Mouse (Mus musculus): ENCODE measurements at regions not wholly inside any gene's neighbourhood (a gene's known extent, or its start where the extent isn't known, plus 50 kb on each side); places are given as distances from the start of the nearest gene placed in this dataset.
"Not testable (repeated sequence)": the region's sequence is repeated elsewhere in the genome, so short reads cannot be mapped to it uniquely, and the experiment has no call there.

DNA sequence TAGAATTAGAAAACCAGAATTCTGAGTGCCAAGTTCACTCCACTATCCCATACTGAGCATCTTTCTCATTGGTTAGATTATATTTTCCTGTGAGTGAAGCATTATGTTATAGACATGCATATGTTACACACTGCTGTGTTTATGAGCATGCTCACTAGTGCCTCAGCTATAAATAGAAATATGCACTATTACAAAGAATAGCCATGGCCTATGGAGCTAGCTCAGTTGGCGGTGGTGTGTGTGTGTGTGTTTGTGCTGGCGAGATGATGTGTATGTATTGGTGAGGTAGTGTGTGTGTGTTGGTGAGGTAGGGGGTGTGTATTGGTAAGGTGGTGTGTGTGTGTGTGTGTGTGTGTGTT is 106.2 kb downstream of the Sec31a start:
- ATAC-seq (replicated peaks; ENCODE audit: insufficient number of reproducible peaks, low FRiP score, low TSS enrichment, poor library complexity, severe bottlenecking) = no peak

DNA sequence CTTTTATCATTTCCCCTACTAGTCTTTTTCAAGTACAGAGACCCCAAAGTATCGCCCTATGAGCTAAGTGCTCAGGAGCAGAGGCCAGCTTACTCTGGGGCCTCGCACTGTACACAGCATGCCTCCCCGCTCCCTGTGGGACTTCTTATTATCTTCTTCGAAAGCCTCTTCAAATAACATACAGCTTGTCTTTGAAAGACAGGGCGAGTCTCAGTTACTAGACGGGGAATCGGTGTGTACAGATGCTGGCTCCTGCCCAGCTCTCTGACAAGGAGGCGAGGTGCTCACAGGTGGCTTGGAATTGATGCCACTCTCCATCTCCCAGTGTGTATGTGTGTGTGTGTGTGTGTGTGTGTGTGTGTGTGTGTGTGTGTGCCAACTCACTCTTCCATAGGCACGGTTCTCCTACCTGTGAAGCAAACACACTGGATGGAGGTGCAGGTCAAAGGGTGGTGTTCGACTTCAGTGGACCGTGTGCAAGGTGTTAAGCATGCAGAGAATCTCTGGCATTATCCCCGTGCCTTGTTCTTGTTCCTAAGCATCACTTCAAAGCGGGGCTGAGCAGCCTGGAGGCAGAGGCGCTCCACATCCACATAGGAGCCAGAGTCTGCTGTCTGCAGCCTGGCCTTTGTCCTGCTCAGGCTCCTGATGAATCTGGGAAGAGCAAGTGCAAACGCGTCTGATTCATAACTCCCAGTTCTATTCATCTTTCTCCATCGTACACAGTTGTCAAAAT is 106.8 kb downstream of the Sec31a start:
- ATAC-seq (replicated peaks; ENCODE audit: insufficient number of reproducible peaks, low FRiP score, low TSS enrichment, poor library complexity, severe bottlenecking) = no peak

DNA sequence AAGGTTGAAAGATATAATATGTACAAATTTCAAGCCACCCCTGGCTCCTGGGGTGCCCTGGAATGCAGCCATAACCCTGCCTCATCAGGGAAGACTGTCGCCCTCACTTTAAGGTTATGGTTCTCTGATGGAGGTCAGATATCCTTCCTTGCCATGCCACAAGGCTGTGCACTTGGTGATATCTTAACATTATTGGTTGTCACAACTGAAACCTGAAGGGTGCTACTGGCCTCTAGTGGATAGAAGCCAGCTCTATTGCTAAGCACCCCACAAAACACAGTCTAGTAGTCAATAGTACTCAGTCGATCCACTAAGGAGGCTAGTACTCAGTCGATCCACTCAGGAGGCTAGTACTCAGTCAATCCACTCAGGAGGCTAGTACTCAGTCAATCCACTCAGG is 111.6 kb downstream of the Sec31a start:
- no peak for ATAC-seq (replicated peaks; ENCODE audit: insufficient number of reproducible peaks, low FRiP score, low TSS enrichment, poor library complexity, severe bottlenecking)

DNA sequence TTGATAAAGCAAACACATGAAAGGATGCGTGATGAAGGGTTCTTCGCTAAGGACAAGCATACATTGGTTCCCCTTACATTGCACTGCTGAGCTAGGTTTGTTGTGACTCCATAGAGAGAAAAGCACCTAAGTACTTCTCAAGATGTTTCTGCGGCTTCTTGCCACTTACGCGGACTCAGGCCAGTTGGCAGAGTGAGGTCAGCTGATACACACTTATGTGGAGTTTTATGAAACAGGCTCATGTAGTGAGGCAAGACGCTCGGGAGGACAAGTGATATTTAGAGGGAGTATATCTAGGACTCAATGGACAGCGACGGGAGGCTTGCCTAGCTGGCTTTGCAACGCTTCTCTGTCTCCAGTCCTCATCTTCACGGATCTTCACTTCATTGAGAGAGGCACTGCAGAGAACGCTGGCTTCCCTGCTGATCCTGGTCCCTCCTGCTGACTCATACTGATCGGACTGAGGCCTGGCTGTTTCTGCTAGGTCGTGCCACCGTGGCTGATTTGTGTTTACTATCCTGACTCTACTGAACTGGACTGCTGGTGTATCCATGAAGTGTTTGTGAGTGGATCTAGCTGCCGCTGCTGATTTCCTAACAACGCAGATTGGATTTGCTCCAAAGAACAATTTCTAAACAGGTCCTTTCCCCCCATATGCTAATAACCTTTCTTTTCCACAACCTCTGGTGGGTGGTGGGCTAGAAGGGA is 113.8 kb downstream of the Sec31a start:
- no peak for ATAC-seq (replicated peaks; ENCODE audit: insufficient number of reproducible peaks, low FRiP score, low TSS enrichment, poor library complexity, severe bottlenecking)

DNA sequence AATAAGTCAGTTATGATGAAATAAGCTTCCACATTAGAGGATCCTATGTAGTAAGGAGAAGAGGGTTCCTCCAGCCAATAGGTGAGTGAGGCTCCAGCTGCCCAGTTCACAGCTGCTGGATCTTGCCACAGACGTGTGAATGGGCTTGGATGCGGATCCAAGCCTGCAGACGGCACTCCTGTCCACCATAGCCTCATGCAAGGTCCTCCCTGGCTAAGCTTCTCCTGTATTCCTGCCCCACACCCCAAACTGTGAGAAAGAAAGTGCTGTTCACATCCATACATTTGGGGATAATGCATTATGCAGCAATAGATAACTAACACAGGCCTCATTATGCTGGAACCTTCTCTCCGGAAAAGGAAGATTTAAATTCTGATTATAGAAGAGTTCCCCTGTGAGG is 116.9 kb downstream of the Sec31a start:
- no peak for ATAC-seq (replicated peaks; ENCODE audit: insufficient number of reproducible peaks, low FRiP score, low TSS enrichment, poor library complexity, severe bottlenecking)

- no peak for ATAC-seq (replicated peaks; ENCODE audit: insufficient number of reproducible peaks, low FRiP score, low TSS enrichment, poor library complexity, severe bottlenecking)
These were observed 121.8 kb downstream of the Sec31a start for GRCm38 (mm10) chr5:100294189-100294588.

DNA sequence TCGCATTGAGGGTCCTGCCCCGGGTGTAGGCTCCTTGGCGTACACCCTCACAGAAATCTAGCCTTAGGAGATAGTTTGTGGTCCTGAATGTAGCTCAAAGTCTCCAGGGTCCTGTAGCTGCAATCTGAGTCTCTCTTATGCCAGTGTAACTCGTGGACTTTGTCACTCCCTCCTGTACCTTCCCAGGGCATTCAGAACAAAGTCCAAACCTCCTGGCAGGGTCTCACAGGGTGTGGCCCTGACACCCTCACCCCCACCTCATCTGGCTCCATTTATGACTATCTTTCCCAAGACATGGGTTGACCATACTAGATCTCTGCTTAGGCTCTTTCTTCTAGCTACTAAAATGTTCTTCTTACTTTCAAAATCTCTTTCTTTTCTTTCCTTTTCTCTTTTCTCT is 120.6 kb upstream of the Tmem150c start:
- no peak for ATAC-seq (replicated peaks; ENCODE audit: insufficient number of reproducible peaks, low FRiP score, low TSS enrichment, poor library complexity, severe bottlenecking)

DNA sequence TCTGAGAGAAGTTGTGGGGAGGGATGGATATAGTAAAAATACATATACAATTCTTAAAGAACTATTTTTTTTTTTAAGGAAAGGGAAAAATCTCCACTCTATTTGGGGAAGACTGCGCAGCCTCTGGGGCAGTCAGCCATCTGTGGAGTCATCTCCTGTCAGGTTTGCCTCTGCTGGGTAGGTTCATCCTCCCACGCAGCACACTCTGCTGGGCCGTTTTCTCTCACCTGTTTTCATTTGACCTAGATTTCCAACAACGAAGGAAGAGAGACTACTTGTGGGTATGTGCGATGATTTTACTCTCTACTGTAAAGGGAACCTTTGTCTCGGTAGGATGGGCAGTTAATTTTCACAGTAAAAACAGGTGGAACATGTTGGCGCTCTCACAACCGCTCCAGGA is 119.9 kb upstream of the Tmem150c start:
- ATAC-seq (replicated peaks; ENCODE audit: insufficient number of reproducible peaks, low FRiP score, low TSS enrichment, poor library complexity, severe bottlenecking) = no peak

GRCm38 (mm10) chr5:100274674-100275073 is 115.1 kb upstream of the Tmem150c start:
- ATAC-seq (replicated peaks; ENCODE audit: insufficient number of reproducible peaks, low FRiP score, low TSS enrichment, poor library complexity, severe bottlenecking) = no peak

DNA sequence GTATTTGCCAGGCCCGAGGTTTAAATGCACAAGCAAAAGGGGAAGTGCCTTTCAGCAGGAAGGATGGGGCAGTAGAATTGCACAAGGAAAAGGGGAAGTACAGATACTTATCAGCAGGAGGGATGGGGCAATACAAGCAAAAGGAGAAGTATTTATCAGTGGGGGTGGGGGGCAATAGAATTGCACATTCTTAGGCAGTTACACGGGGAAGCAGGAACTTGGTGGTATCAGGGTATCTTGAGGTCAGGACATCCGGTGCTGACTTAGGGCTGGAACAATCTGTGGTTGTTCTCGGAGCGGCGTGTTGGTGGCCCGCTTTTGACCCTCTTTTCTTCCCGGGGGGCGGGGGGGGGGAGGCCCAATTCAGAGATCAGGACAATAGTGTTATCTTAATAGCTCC is 112.4 kb upstream of the Tmem150c start:
- ATAC-seq (replicated peaks; ENCODE audit: insufficient number of reproducible peaks, low FRiP score, low TSS enrichment, poor library complexity, severe bottlenecking) = not testable (repeated sequence)

- ATAC-seq (replicated peaks; ENCODE audit: insufficient number of reproducible peaks, low FRiP score, low TSS enrichment, poor library complexity, severe bottlenecking) = no peak
These were observed 111.5 kb upstream of the Tmem150c start for GRCm38 (mm10) chr5:100270841-100271686.

GRCm38 (mm10) chr5:100268111-100268878 is 108.7 kb upstream of the Tmem150c start:
- ATAC-seq (replicated peaks; ENCODE audit: insufficient number of reproducible peaks, low FRiP score, low TSS enrichment, poor library complexity, severe bottlenecking) = no peak

- ATAC-seq (replicated peaks; ENCODE audit: insufficient number of reproducible peaks, low FRiP score, low TSS enrichment, poor library complexity, severe bottlenecking) = no peak
These were observed 107.3 kb upstream of the Tmem150c start for GRCm38 (mm10) chr5:100266671-100267510.

DNA sequence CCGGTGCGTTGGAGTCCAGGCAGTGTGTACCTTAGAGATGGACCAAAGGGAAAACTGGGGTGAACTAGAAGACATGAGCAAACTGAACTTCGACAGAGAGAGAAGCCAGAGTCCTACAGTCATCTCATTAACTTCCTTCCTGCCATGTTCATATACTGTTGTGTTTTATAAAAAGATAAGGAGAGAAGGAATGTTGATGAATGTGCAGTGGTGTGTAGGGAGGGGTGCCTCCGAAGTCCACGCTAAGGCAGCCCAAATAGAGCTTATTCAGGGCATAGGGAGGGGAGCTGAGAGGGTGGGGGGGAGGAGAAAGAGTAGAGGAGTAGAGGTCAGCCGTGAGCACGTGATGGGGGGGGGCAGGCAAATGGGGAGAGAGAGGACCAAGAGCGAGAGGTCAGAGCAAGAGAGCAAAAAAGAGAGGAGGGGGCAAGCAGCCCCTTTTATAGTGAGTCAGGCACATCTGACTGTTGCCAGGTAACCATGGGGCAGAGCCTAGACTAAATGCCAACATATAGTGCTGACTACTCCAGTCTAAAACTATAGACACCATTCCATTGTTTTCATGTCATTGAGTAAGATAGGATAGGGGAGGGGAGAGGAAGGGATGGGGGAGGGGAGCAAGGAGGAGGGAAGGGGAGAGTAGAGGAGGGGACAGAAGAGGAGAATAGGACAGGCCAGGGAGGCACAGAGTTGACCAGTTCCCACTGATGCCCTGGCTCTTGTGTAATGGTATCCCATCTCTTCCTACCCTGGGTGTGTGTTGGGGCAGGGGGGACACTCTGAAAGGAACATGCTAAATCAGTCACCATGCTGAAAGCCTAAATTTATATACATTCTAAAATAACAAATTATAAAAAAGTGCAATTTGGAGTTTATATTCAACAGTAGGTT is 100.4 kb upstream of the Tmem150c start:
- ATAC-seq (replicated peaks; ENCODE audit: insufficient number of reproducible peaks, low FRiP score, low TSS enrichment, poor library complexity, severe bottlenecking) = no peak

DNA sequence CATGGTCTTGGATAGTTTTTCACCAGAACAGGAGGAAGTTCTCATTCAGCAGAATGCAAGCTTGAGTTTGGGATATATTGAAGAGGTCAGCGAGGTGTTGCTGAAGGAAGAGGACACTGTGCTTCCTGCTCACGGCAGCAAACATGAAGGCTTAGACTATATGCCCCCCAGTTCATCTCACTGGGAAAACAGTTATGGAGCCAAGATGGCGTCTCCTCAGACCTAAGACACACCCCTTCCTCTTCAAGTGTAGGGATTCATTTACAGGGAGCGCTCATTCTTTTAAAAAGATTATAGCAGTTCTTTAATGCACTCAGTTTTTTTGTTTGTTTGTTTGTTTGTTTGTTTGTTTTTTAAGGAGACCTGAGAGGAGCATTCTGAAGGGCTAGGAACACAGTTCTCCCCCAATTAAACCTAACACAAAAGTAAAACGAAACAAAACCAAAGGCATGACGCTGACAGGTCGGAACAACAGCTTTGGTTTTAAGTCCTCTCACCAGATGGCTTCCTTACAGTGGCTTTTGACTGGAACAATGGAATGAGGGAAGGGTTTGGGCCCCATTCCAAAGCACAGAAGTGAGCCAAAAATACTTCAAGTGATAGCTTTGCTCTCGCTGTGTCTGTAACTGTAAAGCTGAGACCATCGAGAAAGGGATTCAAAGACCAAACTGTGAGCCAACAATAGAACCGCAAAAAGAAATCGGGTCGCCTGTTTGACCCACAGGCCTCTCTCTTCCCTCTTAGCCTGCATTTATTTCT is 99.5 kb upstream of the Tmem150c start:
- ATAC-seq (replicated peaks; ENCODE audit: insufficient number of reproducible peaks, low FRiP score, low TSS enrichment, poor library complexity, severe bottlenecking) = no peak

- ATAC-seq (replicated peaks; ENCODE audit: insufficient number of reproducible peaks, low FRiP score, low TSS enrichment, poor library complexity, severe bottlenecking) = no peak
These were observed 95.7 kb upstream of the Tmem150c start for GRCm38 (mm10) chr5:100255276-100255675.

DNA sequence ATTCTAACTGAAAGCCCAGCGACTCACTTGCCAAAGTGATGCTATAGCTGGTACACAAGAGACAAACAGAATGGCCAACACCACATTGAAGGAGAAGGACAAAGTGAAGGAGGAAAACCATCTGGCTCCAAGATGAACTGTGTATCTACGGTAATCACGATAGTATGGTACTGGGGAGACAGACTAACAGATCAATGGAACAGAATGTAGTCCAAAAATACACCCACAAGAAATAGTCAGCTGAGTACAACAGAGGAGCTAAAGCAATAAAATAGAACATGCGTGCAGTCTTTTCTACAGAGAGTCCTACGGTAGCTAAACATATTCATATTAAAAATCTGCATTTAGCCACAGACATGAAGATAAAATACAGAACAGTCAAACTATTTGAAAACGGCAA is 92.4 kb upstream of the Tmem150c start:
- no peak for ATAC-seq (replicated peaks; ENCODE audit: insufficient number of reproducible peaks, low FRiP score, low TSS enrichment, poor library complexity, severe bottlenecking)

All from monocyte, adult 5-6 weeks (primary cell).